Mouse (Mus musculus) embryonic fibroblast, embryonic 13.5 days (primary cell): ENCODE data around the gene Nap1l5. TPM values are rescaled to one million over a fixed set of nuclear protein-coding genes. Genes with fewer than 3 reads are reported as not detected.
"Not testable (repeated sequence)": the region's sequence is repeated elsewhere in the genome, so short reads cannot be mapped to it uniquely, and the experiment has no call there.

ENCODE experiments used
- H3K27ac ChIP-seq: 2 replicates; pipeline ENCODE4 v1.5.1; 2012; ENCODE audit warnings: low read length, control low read depth, inconsistent platforms; ENCODE audit not compliant: insufficient read depth
- H3K4me1 ChIP-seq: 2 replicates; pipeline ENCODE4 v1.6.1; 2011; ENCODE audit warnings: low read length; ENCODE audit not compliant: control insufficient read depth, insufficient read depth
- H3K4me3 ChIP-seq: 2 replicates; pipeline ENCODE4 v1.5.1; 2011; ENCODE audit warnings: mild to moderate bottlenecking, control low read depth, low read length; ENCODE audit not compliant: insufficient read depth
- CTCF ChIP-seq: IDR thresholded peaks from 2 replicates; pipeline ENCODE4 v1.5.1; 2011; ENCODE audit warnings: mild to moderate bottlenecking, control low read depth, low read length, moderate library complexity, borderline replicate concordance; ENCODE audit not compliant: insufficient read depth
- POLR2A ChIP-seq: IDR thresholded peaks from 2 replicates; pipeline ENCODE4 v1.6.1; 2011; ENCODE audit warnings: low read depth, mild to moderate bottlenecking, control low read depth, low read length, moderate library complexity
- polyA plus RNA-seq: library from polyadenylated mRNA; stranded (reverse); fragments of >200 nt; gene quantifications from 2 replicates; pipeline ENCODE4 v1.2.4, GENCODE M21; 2011; ENCODE audit warnings: low read depth; ENCODE audit not compliant: missing spikeins, insufficient read length

Nap1l5 gene
- polyA plus RNA-seq, 1 experiment = 4.0 TPM

GRCm38 (mm10) chr6:58881363-58881762 is 25.5 kb downstream of the Nap1l5 start:
- H3K27ac ChIP-seq = no peak overlapping the region
- TF ChIP-seq CTCF = no peak
- no peak for TF ChIP-seq POLR2A
- no peaks in the 10 kb centered on the region for H3K4me1 ChIP-seq
- no peak overlapping the region for H3K4me3 ChIP-seq

- no peak overlapping the region for H3K4me3 ChIP-seq
- no peak overlapping the region for H3K27ac ChIP-seq
- TF ChIP-seq CTCF (no peak), POLR2A (no peak)
- no peaks in the 10 kb centered on the region for H3K4me1 ChIP-seq
Observed at GRCm38 (mm10) chr6:58880861-58881260, 26.0 kb downstream of the Nap1l5 start.

DNA sequence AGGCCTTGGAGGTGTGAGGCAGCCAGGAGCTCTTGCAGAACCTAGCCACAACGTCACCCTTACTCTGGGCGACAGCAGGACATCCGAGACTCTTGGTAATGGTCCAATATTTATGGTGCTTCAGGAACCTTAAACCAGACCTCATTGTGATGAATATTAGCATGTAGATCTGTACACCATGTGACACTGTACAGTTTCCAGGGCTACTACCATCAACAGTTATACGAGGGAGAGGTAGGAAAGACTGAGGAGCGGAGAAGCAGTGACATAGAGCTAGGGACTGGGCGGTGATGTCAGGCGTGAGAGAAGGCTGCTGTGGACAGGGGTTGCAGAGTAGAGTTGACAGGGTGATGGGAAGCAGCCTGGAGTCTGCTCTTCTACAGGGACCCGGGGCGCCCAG is 26.9 kb downstream of the Nap1l5 start:
- Histone ChIP-seq H3K4me1 (no peaks in the 10 kb centered on the region), H3K4me3 (no peak overlapping the region), H3K27ac (no peak overlapping the region)
- no peak for TF ChIP-seq CTCF
- TF ChIP-seq POLR2A = no peak

DNA sequence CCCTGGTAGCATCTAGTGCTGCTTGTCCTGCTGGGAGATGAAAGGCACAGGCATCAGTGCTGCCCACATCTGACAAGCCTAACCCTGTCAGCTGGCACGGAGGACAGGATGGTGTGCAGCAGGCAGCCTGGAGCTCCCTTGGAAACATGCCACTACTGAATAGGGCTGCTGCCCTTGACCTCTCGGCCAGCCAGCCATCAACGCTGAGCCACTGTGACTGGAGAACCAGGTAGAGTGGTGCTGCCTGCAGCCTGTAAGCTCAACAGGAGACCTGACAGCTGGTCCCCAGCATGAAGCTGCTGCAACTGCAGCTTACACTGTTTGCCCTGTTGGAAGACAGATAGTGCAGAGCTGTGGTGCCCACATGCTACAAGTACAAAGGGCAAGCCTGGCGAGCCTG is 27.3 kb downstream of the Nap1l5 start:
- TF ChIP-seq CTCF = no peak
- TF ChIP-seq POLR2A = no peak
- Histone ChIP-seq H3K27ac (no peak overlapping the region), H3K4me1 (no peaks in the 10 kb centered on the region)

DNA sequence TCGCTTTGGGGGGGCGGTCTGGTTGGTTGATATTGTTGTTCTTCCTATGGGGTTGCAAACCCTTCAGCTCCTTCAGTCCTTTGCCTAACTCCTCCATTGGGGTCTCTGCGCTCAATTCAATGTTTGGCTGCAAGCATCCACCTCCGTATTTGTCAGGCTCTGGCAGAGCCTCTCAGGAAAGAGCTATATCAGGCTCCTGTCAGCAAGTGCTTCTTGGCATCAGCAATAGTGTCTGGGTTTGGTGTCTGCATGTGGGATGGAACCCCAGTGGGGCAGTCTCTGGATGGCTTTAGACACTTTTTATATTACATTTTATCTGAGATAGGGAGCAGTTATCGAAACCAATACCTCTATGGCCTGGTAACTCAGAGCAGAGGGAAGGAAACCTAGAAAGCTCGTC is 39.0 kb downstream of the Nap1l5 start:
- H3K27ac ChIP-seq, H3K4me1 ChIP-seq, H3K4me3 ChIP-seq: not testable (repeated sequence)

More for the DNA sequence above, 27.3 kb downstream of the Nap1l5 start:
- H3K4me3 ChIP-seq = no peak overlapping the region

- TF ChIP-seq CTCF (no peak), POLR2A (no peak)
- Histone ChIP-seq H3K27ac (no peak overlapping the region), H3K4me3 (no peak overlapping the region), H3K4me1 (no peaks in the 10 kb centered on the region)
Observed at GRCm38 (mm10) chr6:58863631-58864235, 43.1 kb downstream of the Nap1l5 start.

- no peak overlapping the region for H3K27ac ChIP-seq
- TF ChIP-seq CTCF = no peak
- TF ChIP-seq POLR2A = no peak
- H3K4me3 ChIP-seq = no peak overlapping the region
- no peaks in the 10 kb centered on the region for H3K4me1 ChIP-seq
Observed at GRCm38 (mm10) chr6:58862446-58862993, 44.4 kb downstream of the Nap1l5 start.

DNA sequence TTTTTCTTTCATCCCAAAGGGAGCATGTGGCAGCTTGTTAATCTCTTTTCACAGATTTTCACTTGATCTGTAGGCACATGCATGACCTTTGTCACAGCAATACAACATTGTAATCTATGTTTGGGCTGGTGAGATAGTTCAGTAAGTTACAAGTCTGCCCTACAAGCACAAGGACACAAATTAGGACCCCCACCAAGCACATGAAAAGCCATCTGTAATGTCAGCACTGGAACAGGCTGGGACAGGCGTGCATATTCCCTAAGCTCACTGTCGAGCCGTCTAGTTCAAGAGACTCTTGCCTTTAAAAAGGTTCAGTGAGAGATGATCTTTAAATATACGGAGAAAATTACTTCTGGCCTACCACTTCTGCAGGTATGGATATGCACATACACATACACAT is 47.4 kb downstream of the Nap1l5 start:
- H3K4me3 ChIP-seq = no peak overlapping the region
- no peaks in the 10 kb centered on the region for H3K4me1 ChIP-seq
- no peak overlapping the region for H3K27ac ChIP-seq
- TF ChIP-seq POLR2A (no peak), CTCF (no peak)

- Histone ChIP-seq H3K27ac (no peak overlapping the region), H3K4me3 (no peak overlapping the region), H3K4me1 (no peaks in the 10 kb centered on the region)
- TF ChIP-seq POLR2A (no peak), CTCF (no peak)
Observed at GRCm38 (mm10) chr6:58856494-58856893, 50.4 kb downstream of the Nap1l5 start.

DNA sequence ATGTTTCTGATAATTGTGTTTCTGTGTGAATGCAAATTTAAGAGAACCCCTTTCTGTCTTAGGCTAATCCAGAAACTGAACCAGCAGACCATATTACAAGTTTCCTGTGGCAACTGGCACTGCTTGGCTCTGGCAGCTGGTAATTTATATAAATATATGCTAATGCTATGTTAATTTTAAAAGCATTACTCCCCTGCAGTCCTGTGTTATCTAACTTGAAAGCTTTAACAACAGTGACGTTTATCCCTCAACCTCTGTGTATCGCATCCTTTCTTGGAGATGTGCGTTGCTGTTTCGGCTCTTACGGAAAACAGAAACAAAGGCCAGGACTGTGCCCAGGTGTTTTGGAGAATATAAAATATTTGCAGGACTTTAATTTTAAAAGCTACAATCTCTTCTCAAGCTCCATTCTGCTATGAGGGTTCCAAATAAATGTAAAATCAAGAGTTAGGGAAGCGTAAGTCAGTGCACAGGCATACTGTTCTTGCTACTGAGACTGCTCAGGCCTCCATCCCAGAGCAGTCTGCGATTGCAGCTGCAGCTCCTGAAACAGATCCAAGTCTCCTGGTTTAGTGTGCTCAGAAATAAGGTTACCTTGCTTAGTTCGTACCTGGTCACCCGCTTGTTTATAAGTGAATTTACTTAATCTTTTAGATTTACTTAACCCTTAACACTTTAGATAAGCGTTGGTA is 51.1 kb downstream of the Nap1l5 start:
- Histone ChIP-seq H3K4me3 (no peak overlapping the region), H3K4me1 (no peaks in the 10 kb centered on the region), H3K27ac (no peak overlapping the region)
- TF ChIP-seq CTCF (no peak), POLR2A (no peak)

Other genes starting within 250 kb of the Nap1l5 start
- gene Herc3, start 75.6 kb downstream of the Nap1l5 start, polyA plus RNA-seq = 13.5 and 16.7 TPM in 2 replicates
- gene Fam13a, start 117.5 kb upstream of the Nap1l5 start, polyA plus RNA-seq = 0.86 and 1.7 TPM in 2 replicates